Mouse (Mus musculus): ENCODE data around the gene Vmo1.

Gene Vmo1

GRCm38 (mm10) chr11:70472716-70473115 is 41.7 kb downstream of the Vmo1 start:
- DNase-seq (ENCODE audit: extremely low spot score): no peak

- DNase-seq (ENCODE audit: extremely low spot score): no peak
Observed at GRCm38 (mm10) chr11:70469764-70470163, 44.7 kb downstream of the Vmo1 start.

DNA sequence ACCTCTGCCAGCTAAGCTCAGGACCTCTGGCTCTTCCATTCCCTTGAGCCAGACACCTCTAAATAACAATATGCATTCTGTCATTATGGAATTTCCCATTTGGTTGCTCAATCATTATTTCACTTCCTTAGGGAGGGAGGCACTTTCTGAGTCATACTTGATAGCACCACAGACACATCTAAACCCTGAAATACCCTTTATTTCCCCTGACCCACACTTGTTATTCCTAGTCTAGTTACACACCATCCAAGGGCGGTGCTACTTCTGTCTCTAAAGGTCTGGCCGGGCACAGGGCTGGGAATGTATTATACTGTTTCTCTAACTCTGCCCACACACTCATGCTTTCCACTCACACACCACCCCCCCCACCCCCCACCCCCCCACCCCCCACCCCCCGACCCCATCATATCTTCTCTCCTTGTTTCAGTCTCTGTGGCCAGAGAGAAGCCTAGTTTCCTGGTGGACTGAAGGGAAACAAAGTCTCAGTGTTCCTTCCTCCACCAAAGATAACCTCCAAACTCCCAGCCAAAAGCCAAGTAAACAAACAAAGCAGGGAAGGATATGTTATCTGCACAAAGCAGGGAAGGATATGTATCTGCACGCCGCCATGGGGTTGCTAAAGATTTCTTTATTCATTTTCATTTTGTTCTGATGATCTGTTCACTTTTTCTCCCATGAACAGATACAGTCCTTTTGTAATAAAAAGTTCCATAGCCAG is 46.4 kb downstream of the Vmo1 start:
- DNase-seq (ENCODE audit: extremely low spot score): no peak

DNA sequence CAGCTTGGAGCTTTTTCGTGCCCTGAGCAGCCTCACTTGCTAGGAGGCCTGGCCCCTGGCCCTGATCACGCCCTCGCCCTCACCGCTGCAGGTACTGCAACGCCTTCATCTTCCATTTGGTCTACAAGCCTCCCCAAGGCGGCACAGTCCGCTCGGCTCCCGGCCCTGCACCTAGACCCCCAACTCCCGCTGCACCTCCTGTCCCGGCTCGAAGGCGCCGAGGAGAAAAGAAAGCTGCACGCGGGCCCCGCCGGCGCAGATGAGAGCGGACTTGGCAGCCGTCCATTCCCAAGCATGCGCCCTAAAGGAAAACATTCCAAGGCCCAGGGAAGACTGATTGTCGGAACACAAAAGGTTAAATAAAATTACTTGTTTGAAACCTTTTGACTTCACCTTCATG is 48.6 kb downstream of the Vmo1 start:
- no peak for DNase-seq (ENCODE audit: extremely low spot score)

GRCm38 (mm10) chr11:70465211-70465610 is 49.2 kb downstream of the Vmo1 start:
- DNase-seq (ENCODE audit: extremely low spot score): no peak

GRCm38 (mm10) chr11:70463970-70464369 is 50.4 kb downstream of the Vmo1 start:
- DNase-seq (ENCODE audit: extremely low spot score): no peak
